Mouse (Mus musculus) monocyte, adult 59 days (primary cell): Measurements from ENCODE around the gene Olfr1426. TPM values are rescaled to one million over a fixed set of nuclear protein-coding genes. Genes with fewer than 3 reads are reported as not detected.

Experiments used
- total RNA-seq, 2 experiments: library from RNA; stranded (reverse); gene quantifications; one replicate each; pipeline ENCODE4 v1.2.4; 2023

The Olfr1426 gene
- not detected for total RNA-seq

GRCm38 (mm10) chr19:12091913-12092312, at the start of gene Olfr1426:
Gene Olfr1426, minus strand, starts transcription at chr19:12092013.

GRCm38 (mm10) chr19:12123103-12123502, 31.3 kb upstream of the Olfr1426 start, which contains the start of gene Olfr76:
Gene Olfr76, minus strand, starts transcription at chr19:12123203.

GRCm38 (mm10) chr19:12115797-12116196, 24.0 kb upstream of the Olfr1426 start, which contains the start of gene Olfr1428:
Gene Olfr1428, minus strand, starts transcription at chr19:12115897.

GRCm38 (mm10) chr19:12103234-12103633, 11.4 kb upstream of the Olfr1426 start, which contains the start of gene Olfr1427:
Gene Olfr1427, minus strand, starts transcription at chr19:12103334.

GRCm38 (mm10) chr19:12077631-12078030, 14.2 kb downstream of the Olfr1426 start, which contains the start of gene Olfr1425:
Gene Olfr1425, minus strand, starts transcription at chr19:12077731.

DNA sequence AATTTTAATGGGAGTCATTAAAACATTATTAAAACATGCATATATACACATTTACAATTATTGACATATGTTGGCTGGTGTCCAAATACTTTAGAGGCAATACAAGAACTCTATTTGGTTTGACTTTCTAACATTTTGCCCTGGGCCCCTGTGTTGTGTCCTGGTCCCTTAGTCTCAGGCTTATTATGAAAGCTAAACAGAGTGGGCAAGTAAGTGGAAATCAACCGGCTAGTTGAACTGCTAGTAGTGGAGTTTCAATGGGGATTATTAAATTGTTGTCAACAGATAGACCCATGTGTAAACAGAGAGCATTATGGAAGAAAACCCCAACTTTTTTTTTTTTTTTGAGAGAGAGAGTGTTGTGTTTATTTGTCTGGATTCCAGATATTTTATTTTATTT, 29.2 kb downstream of the Olfr1426 start, which contains the start of gene Olfr1424:
Gene Olfr1424, minus strand, starts transcription at position 101 of the 400 bp plus-strand sequence.

GRCm38 (mm10) chr19:12041217-12041616, 50.6 kb downstream of the Olfr1426 start, which contains the start of gene Olfr1423:
Gene Olfr1423, minus strand, starts transcription at chr19:12041317.

Other genes starting within 250 kb of the Olfr1426 start
- not detected for gene Olfr1418, start 230.9 kb downstream of the Olfr1426 start, total RNA-seq
- gene Olfr1419, start 216.9 kb downstream of the Olfr1426 start, total RNA-seq = not detected
- not detected for gene Olfr1420, start 205.4 kb downstream of the Olfr1426 start, total RNA-seq
- gene Patl1, start 179.6 kb downstream of the Olfr1426 start, total RNA-seq = 10 to 100 TPM; 45.9 to 47.2 TPM
- 10 to 100 TPM; 49.4 to 51.5 TPM for gene Osbp, start 126.1 kb downstream of the Olfr1426 start, total RNA-seq
- gene Olfr1423, start 50.7 kb downstream of the Olfr1426 start, total RNA-seq = not detected
- gene Olfr1424, start 29.3 kb downstream of the Olfr1426 start, total RNA-seq = not detected
- gene Olfr1425, start 14.3 kb downstream of the Olfr1426 start, total RNA-seq = not detected
- not detected for gene Olfr1427, start 11.3 kb upstream of the Olfr1426 start, total RNA-seq
- not detected for gene Olfr1428, start 23.9 kb upstream of the Olfr1426 start, total RNA-seq
- not detected for gene Olfr76, start 31.2 kb upstream of the Olfr1426 start, total RNA-seq
- not detected for gene Olfr1555-ps1, start 78.1 kb upstream of the Olfr1426 start, total RNA-seq
- gene Olfr1431, start 108.6 kb upstream of the Olfr1426 start, total RNA-seq = not detected
- not detected for gene Olfr1432, start 140.6 kb upstream of the Olfr1426 start, total RNA-seq
- gene Olfr262, start 149.6 kb upstream of the Olfr1426 start, total RNA-seq = not detected
- gene Olfr235, start 169.0 kb upstream of the Olfr1426 start, total RNA-seq = not detected
- gene Olfr1434, start 187.8 kb upstream of the Olfr1426 start, total RNA-seq = not detected
- gene Olfr1436, start 207.1 kb upstream of the Olfr1426 start, total RNA-seq = not detected
- not detected for gene Olfr1437, start 233.1 kb upstream of the Olfr1426 start, total RNA-seq
- gene Olfr1438-ps1, start 243.9 kb upstream of the Olfr1426 start, total RNA-seq = not detected